Mouse (Mus musculus) midbrain, postnatal 0 days (tissue): Measurements from ENCODE around the gene Gm10272. TPM values are rescaled to one million over a fixed set of nuclear protein-coding genes. Genes with fewer than 3 reads are reported as not detected.
A peak's percentile ranks its signal among the peaks of the same experiment; 100 is the strongest.
"Not testable (repeated sequence)": the region's sequence is repeated elsewhere in the genome, so short reads cannot be mapped to it uniquely, and the experiment has no call there.

Experiments used
- ATAC-seq: fragments of 200-750 bp; cut with Nextera tagmentation; 2 replicates; pipeline ENCODE4 v1.8.0; 2017; ENCODE audit warnings: moderate number of reproducible peaks, mild to moderate bottlenecking, moderate TSS enrichment, moderate library complexity; ENCODE audit not compliant: low FRiP score
- DNase-seq: peaks from one replicate; pipeline ENCODE4 v3.0.0-alpha.2; 2015; ENCODE audit warnings: low spot score
- H3K27ac ChIP-seq: fragments of 300-500 bp; sonication (generic); 2 replicates; pipeline ENCODE4 v1.5.1; 2014; ENCODE audit warnings: low read depth, mild to moderate bottlenecking, low read length, mixed read lengths
- H3K27me3 ChIP-seq: fragments of 300-500 bp; sonication (generic); 2 replicates; pipeline ENCODE4 v1.6.1; 2014; ENCODE audit warnings: low read length, control low read depth, mixed read lengths; ENCODE audit not compliant: insufficient read depth
- H3K36me3 ChIP-seq: fragments of 300-500 bp; sonication (generic); 2 replicates; pipeline ENCODE4 v1.6.1; 2014; ENCODE audit warnings: low read length, control low read depth, mixed read lengths; ENCODE audit not compliant: insufficient read depth
- H3K4me1 ChIP-seq: fragments of 300-500 bp; sonication (generic); 2 replicates; pipeline ENCODE4 v1.6.1; 2014; ENCODE audit warnings: mild to moderate bottlenecking, control low read depth, antibody characterized with exemption, low read length, mixed read lengths; ENCODE audit not compliant: insufficient read depth
- H3K4me2 ChIP-seq: fragments of 300-500 bp; sonication (generic); 2 replicates; pipeline ENCODE4 v1.6.1; 2014; ENCODE audit warnings: low read depth, mild to moderate bottlenecking, low read length, mixed read lengths; ENCODE audit not compliant: poor library complexity, severe bottlenecking
- H3K4me3 ChIP-seq: fragments of 300-500 bp; sonication (generic); 2 replicates; pipeline ENCODE4 v1.5.1; 2014; ENCODE audit warnings: low read depth, mild to moderate bottlenecking, low read length, moderate library complexity
- H3K9ac ChIP-seq: fragments of 300-500 bp; sonication (generic); replicated peaks from 2 replicates; pipeline ENCODE4 v1.6.1; 2014; ENCODE audit warnings: mild to moderate bottlenecking, low read length, moderate library complexity, mixed read lengths; ENCODE audit not compliant: poor library complexity, severe bottlenecking
- H3K9me3 ChIP-seq: fragments of 300-500 bp; sonication (generic); 2 replicates; pipeline ENCODE4 v1.6.1; 2016; ENCODE audit warnings: low read length, control low read depth
- CTCF ChIP-seq: IDR thresholded peaks from 2 replicates; pipeline ENCODE4 v1.5.1; 2016; ENCODE audit warnings: antibody characterized with exemption, mild to moderate bottlenecking
- WGBS: fragments of 180-500 bp; shearing (Covaris S2); extraction: QIAGEN DNeasy Blood & Tissue Kit; methylation state at CpG from one replicate; pipeline ENCODE4 v1.1.7; 2014; 5-methylcytosine and 5-hydroxymethylcytosine counted together
- polyA plus RNA-seq: library from polyadenylated mRNA; unstranded; fragments of >200 nt; fragmentation: Nextera tagmentation; extraction: Ambion mirVana; gene quantifications from 2 replicates; pipeline ENCODE4 v1.2.1, GENCODE M21; 2015
- total RNA-seq: library from RNA; depleted of rRNA; stranded (reverse); fragments of >200 nt; gene quantifications from 2 replicates; pipeline ENCODE4 v1.2.3, GENCODE M21; 2014

The Gm10272 gene
- total and polyA plus RNA-seq, 2 experiments from 2014 or later, result not detected

DNA sequence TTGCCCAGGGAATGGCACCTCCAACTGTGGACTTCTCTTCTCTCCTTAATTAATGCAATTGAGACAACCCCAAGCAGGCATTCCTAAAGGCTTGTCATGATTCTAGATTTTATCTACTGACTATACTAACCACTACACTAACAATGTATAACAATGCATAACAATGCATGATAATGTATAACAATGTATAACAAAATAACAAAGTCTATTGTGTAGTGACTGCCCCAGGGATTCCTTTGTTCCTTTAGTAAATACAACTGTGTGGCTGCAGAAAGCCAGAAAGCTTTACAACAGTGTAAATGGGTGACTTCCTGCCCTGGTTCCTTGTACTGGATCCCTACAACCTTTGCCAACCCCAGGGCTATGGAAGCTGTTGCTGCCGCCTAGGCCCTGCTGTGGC lies 29.5 kb downstream of the Gm10272 start:
- Histone ChIP-seq H3K27me3 (no peaks in the 10 kb centered on the region), H3K27ac (no peak overlapping the region), H3K36me3 (no peaks in the 10 kb centered on the region), H3K4me1 (no peaks in the 10 kb centered on the region), H3K4me3 (no peak overlapping the region), H3K4me2 (no peak overlapping the region), H3K9me3 (no peaks in the 10 kb centered on the region), H3K9ac (no peak overlapping the region)
- WGBS, result 93% methylated on average over 1 of the region's 1 CpGs
- DNase-seq (no peak), ATAC-seq (no peak)
- TF ChIP-seq CTCF, result no peak

GRCm38 (mm10) chr10:77738929-77739328 lies 32.5 kb downstream of the Gm10272 start:
- DNase-seq, result no peak
- Histone ChIP-seq H3K27me3 (no peaks in the 10 kb centered on the region), H3K4me2 (no peak overlapping the region), H3K27ac (no peak overlapping the region), H3K36me3 (no peaks in the 10 kb centered on the region), H3K9me3 (no peaks in the 10 kb centered on the region), H3K4me3 (no peak overlapping the region), H3K4me1 (no peaks in the 10 kb centered on the region), H3K9ac (no peak overlapping the region)
- ATAC-seq, result no peak
- no peak for TF ChIP-seq CTCF
- WGBS, result 93% methylated on average over 4 of the region's 4 CpGs

GRCm38 (mm10) chr10:77741924-77742688 lies 35.7 kb downstream of the Gm10272 start, which contains the start of gene Gm18596:
Gene Gm18596, minus strand, starts transcription at chr10:77742638.
- WGBS, result 55% methylated on average over 4 of the region's 5 CpGs
- not testable (repeated sequence) for H3K4me1 ChIP-seq, H3K9me3 ChIP-seq, H3K36me3 ChIP-seq, ATAC-seq, H3K27me3 ChIP-seq, H3K27ac ChIP-seq, DNase-seq, H3K4me2 ChIP-seq, H3K9ac ChIP-seq, H3K4me3 ChIP-seq

DNA sequence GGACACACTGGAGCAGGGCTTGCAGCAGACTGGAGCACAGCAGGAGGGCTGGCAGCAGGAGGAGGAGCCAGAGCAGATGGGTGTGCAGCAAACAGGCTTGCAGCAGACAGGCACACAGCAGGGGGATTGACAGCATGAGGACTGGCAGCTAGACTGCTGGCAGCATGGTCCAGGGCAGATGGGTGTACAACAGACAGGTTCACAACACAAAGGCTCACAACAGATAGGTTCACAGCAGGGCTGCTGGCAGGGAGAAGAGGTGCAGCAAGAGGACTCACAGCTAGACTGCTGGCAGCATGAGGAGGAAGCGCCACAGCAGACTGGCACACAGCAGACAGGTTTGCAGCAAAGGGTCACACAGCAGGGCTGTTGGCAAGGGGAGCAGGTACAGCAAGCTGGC lies 44.3 kb downstream of the Gm10272 start:
- H3K9ac ChIP-seq, H3K4me3 ChIP-seq, ATAC-seq, H3K36me3 ChIP-seq, H3K27me3 ChIP-seq, H3K9me3 ChIP-seq, H3K4me2 ChIP-seq, DNase-seq, H3K4me1 ChIP-seq, H3K27ac ChIP-seq: not testable (repeated sequence)
- WGBS, result 63% methylated on average over 1 of the region's 1 CpGs

- not testable (repeated sequence) for ATAC-seq, H3K27me3 ChIP-seq, H3K27ac ChIP-seq, H3K4me2 ChIP-seq, H3K9ac ChIP-seq, H3K4me3 ChIP-seq, H3K36me3 ChIP-seq, H3K9me3 ChIP-seq, DNase-seq, H3K4me1 ChIP-seq
- WGBS, result 44% methylated on average over 1 of the region's 1 CpGs
Observed at GRCm38 (mm10) chr10:77751254-77751653, 44.8 kb downstream of the Gm10272 start, which contains the start of gene Gm9736. Gene Gm9736, minus strand, starts transcription at chr10:77751354.

- H3K9me3 ChIP-seq, H3K27ac ChIP-seq, DNase-seq, H3K27me3 ChIP-seq, H3K4me1 ChIP-seq, H3K36me3 ChIP-seq, H3K4me2 ChIP-seq, H3K9ac ChIP-seq, ATAC-seq, H3K4me3 ChIP-seq: not testable (repeated sequence)
- WGBS, result 60% methylated on average over 3 of the region's 3 CpGs
- 0 out of 2 replicates have a peak, but pooled peaks have one; percentile 9 for TF ChIP-seq CTCF
Observed at GRCm38 (mm10) chr10:77752312-77752711, 45.9 kb downstream of the Gm10272 start.
